Mouse (Mus musculus): ENCODE results near the gene Cnih2.

DNA sequence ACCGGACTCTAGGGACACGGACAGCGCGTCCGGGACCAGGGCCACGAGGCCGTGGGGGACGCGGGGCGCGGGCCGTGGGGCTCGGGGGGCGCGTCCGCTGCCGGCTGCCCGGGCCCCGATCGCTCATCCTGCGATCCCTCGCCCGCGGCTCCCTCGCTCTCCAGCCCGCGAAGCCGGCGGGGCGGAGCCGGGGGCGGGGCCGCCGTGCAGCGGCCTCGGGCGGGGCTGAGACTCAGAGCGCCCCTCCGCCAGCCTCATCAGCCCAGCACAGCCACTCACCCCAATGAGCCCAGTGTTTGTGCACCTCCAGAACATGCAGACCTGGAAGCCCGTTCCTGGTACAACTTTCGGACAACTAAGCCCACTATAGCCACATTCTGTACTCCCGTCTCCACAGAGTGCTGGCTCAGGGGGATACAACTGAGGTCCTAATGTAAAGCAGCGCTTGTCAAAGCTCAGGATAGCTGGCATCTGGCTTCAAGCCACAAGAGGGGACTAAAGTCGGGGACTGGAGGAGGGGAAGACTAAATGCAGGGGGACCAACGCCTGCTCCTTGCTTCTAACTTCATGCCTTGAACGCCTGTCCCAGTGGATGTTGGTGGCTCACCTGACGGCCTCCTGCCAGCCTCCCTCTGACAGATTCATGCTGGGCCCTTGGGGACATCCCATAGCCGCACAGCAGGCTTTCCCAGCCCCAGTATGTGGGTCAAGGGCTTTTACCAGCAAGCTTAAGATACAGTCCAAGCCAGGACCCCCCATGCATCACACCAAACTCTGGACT, at the start of gene Cnih2:
- TF ChIP-seq POLR2A (IDR thresholded peaks at IDR 0.05; ENCODE audit: insufficient read depth, low read depth, low read length) (peak; percentile 31; the same call in 1 of the 2 replicates), CTCF (IDR thresholded peaks at IDR 0.05; ENCODE audit: insufficient read depth, low read depth, low read length) (no peak)
